Mouse (Mus musculus) liver, embryonic 15.5 days (tissue): ENCODE data around the gene Mrfap1. TPM values are rescaled to one million over a fixed set of nuclear protein-coding genes. Genes with fewer than 3 reads are reported as not detected.

Experiments
- ATAC-seq: fragments of 200-750 bp; cut with Nextera tagmentation; 2 replicates; pipeline ENCODE4 v1.8.0; 2017; ENCODE audit warnings: moderate number of reproducible peaks, mild to moderate bottlenecking, moderate library complexity; ENCODE audit not compliant: insufficient read depth
- H3K27ac ChIP-seq: fragments of 300-500 bp; sonication (generic); replicated peaks from 2 replicates; pipeline ENCODE4 v1.5.1; 2015; ENCODE audit warnings: mild to moderate bottlenecking, inconsistent platforms
- H3K27me3 ChIP-seq: fragments of 300-500 bp; sonication (generic); 2 replicates; pipeline ENCODE4 v1.6.1; 2015; ENCODE audit warnings: mild to moderate bottlenecking, inconsistent platforms
- H3K36me3 ChIP-seq: fragments of 300-500 bp; sonication (generic); replicated peaks from 2 replicates; pipeline ENCODE4 v1.6.1; 2015; ENCODE audit warnings: moderate library complexity, mild to moderate bottlenecking, inconsistent platforms
- H3K4me1 ChIP-seq: fragments of 300-500 bp; sonication (generic); replicated peaks from 2 replicates; pipeline ENCODE4 v1.6.1; 2015; ENCODE audit warnings: inconsistent platforms
- H3K4me2 ChIP-seq: fragments of 300-500 bp; sonication (generic); 2 replicates; pipeline ENCODE4 v1.6.1; 2015; ENCODE audit warnings: moderate library complexity, mild to moderate bottlenecking, inconsistent platforms
- H3K4me3 ChIP-seq: fragments of 300-500 bp; sonication (generic); replicated peaks from 2 replicates; pipeline ENCODE4 v1.5.1; 2015; ENCODE audit warnings: mild to moderate bottlenecking, inconsistent platforms
- H3K9ac ChIP-seq: fragments of 300-500 bp; sonication (generic); 2 replicates; pipeline ENCODE4 v1.6.1; 2015; ENCODE audit warnings: moderate library complexity, mild to moderate bottlenecking, inconsistent platforms
- H3K9me3 ChIP-seq: fragments of 300-500 bp; sonication (generic); replicated peaks from 2 replicates; pipeline ENCODE4 v1.6.1; 2016; ENCODE audit warnings: inconsistent platforms
- WGBS: fragments of 180-500 bp; shearing (Covaris S2); methylation state at CpG from one replicate; pipeline ENCODE4 v1.1.7; 2015; ENCODE audit warnings: mixed read lengths; ENCODE audit not compliant: insufficient replicate concordance; 5-methylcytosine and 5-hydroxymethylcytosine counted together
- polyA plus RNA-seq: library from polyadenylated mRNA; unstranded; fragments of >200 nt; fragmentation: Nextera tagmentation; extraction: Ambion mirVana; gene quantifications from 2 replicates; pipeline ENCODE4 v1.2.1, GENCODE M21; 2015

Gene Mrfap1
- polyA plus RNA-seq, 1 experiment from 2014 or later, result 145 TPM

- Histone ChIP-seq H3K36me3 (no peaks in the 10 kb centered on the region), H3K4me2 (no peak overlapping the region), H3K9me3 (no peaks in the 10 kb centered on the region), H3K4me1 (no peaks in the 10 kb centered on the region), H3K27me3 (no peaks in the 10 kb centered on the region), H3K27ac (no peak overlapping the region), H3K4me3 (no peak overlapping the region), H3K9ac (no peak overlapping the region)
- no peak for ATAC-seq
- 75% methylated on average over 5 of the region's 5 CpGs for WGBS
Observed at GRCm38 (mm10) chr5:36786052-36786451, 10.5 kb downstream of the Mrfap1 start.

- H3K27ac ChIP-seq, result no peak overlapping the region
- no peak for ATAC-seq
- no peak overlapping the region for H3K9ac ChIP-seq
- H3K36me3 ChIP-seq, result no peaks in the 10 kb centered on the region
- whole genome bisulfite sequencing, result 64% methylated on average over 2 of the region's 2 CpGs
- 0 out of 2 replicates have a peak, but pooled peaks cover 5% of the 10 kb centered on the region for H3K9me3 ChIP-seq
- no peaks in the 10 kb centered on the region for H3K27me3 ChIP-seq
- no peak overlapping the region for H3K4me3 ChIP-seq
- H3K4me2 ChIP-seq, result no peak overlapping the region
- H3K4me1 ChIP-seq, result no peaks in the 10 kb centered on the region
Observed at GRCm38 (mm10) chr5:36779512-36779911, 17.1 kb downstream of the Mrfap1 start.

GRCm38 (mm10) chr5:36778901-36779300 lies 17.7 kb downstream of the Mrfap1 start:
- ATAC-seq, result no peak
- H3K4me2 ChIP-seq, result no peak overlapping the region
- H3K4me3 ChIP-seq, result no peak overlapping the region
- no peak overlapping the region for H3K27ac ChIP-seq
- no peaks in the 10 kb centered on the region for H3K27me3 ChIP-seq
- H3K4me1 ChIP-seq, result no peaks in the 10 kb centered on the region
- 82% methylated on average over 1 of the region's 2 CpGs for WGBS
- H3K9me3 ChIP-seq, result 0 out of 2 replicates have a peak, but pooled peaks cover 5% of the 10 kb centered on the region
- H3K36me3 ChIP-seq, result no peaks in the 10 kb centered on the region
- H3K9ac ChIP-seq, result no peak overlapping the region

- no peak for ATAC-seq
- no peak overlapping the region for H3K4me3 ChIP-seq
- no peak overlapping the region for H3K4me2 ChIP-seq
- 10% methylated on average over 2 of the region's 2 CpGs for WGBS
- H3K4me1 ChIP-seq, result no peaks in the 10 kb centered on the region
- H3K9me3 ChIP-seq, result 0 out of 2 replicates have a peak, but pooled peaks cover 5% of the 10 kb centered on the region
- H3K9ac ChIP-seq, result no peak overlapping the region
- no peaks in the 10 kb centered on the region for H3K36me3 ChIP-seq
- no peak overlapping the region for H3K27ac ChIP-seq
- no peaks in the 10 kb centered on the region for H3K27me3 ChIP-seq
Observed at GRCm38 (mm10) chr5:36777186-36777585, 19.4 kb downstream of the Mrfap1 start.

GRCm38 (mm10) chr5:36776021-36776575 lies 20.5 kb downstream of the Mrfap1 start:
- no peak for ATAC-seq
- Histone ChIP-seq H3K9ac (no peak overlapping the region), H3K4me3 (no peak overlapping the region), H3K9me3 (0 out of 2 replicates have a peak, but pooled peaks cover 5% of the 10 kb centered on the region), H3K36me3 (no peaks in the 10 kb centered on the region), H3K27ac (no peak overlapping the region), H3K27me3 (no peaks in the 10 kb centered on the region), H3K4me2 (no peak overlapping the region), H3K4me1 (no peaks in the 10 kb centered on the region)
- 39% methylated on average over 9 of the region's 9 CpGs for WGBS

GRCm38 (mm10) chr5:36775317-36775716 lies 21.3 kb downstream of the Mrfap1 start:
- no peaks in the 10 kb centered on the region for H3K27me3 ChIP-seq
- H3K4me3 ChIP-seq, result no peak overlapping the region
- WGBS, result 73% methylated on average over 2 of the region's 2 CpGs
- no peak overlapping the region for H3K4me2 ChIP-seq
- no peaks in the 10 kb centered on the region for H3K36me3 ChIP-seq
- H3K9me3 ChIP-seq, result 0 out of 2 replicates have a peak, but pooled peaks cover 2% of the 10 kb centered on the region
- H3K4me1 ChIP-seq, result no peaks in the 10 kb centered on the region
- H3K27ac ChIP-seq, result no peak overlapping the region
- H3K9ac ChIP-seq, result no peak overlapping the region
- ATAC-seq, result no peak

- Histone ChIP-seq H3K27ac (no peak overlapping the region), H3K36me3 (no peaks in the 10 kb centered on the region), H3K9ac (no peak overlapping the region), H3K27me3 (no peaks in the 10 kb centered on the region), H3K4me1 (no peaks in the 10 kb centered on the region), H3K4me3 (no peak overlapping the region), H3K4me2 (no peak overlapping the region), H3K9me3 (no peaks in the 10 kb centered on the region)
- WGBS, result 68% methylated on average over 5 of the region's 5 CpGs
- no peak for ATAC-seq
Observed at GRCm38 (mm10) chr5:36772586-36772985, 24.0 kb downstream of the Mrfap1 start.

GRCm38 (mm10) chr5:36769603-36770002 lies 27.0 kb downstream of the Mrfap1 start:
- ATAC-seq, result no peak
- Histone ChIP-seq H3K36me3 (no peaks in the 10 kb centered on the region), H3K27ac (no peak overlapping the region), H3K4me2 (no peak overlapping the region), H3K9me3 (no peaks in the 10 kb centered on the region), H3K4me1 (no peaks in the 10 kb centered on the region), H3K9ac (no peak overlapping the region), H3K4me3 (no peak overlapping the region), H3K27me3 (no peaks in the 10 kb centered on the region)
- WGBS, result 32% methylated on average over 3 of the region's 3 CpGs

- 16% methylated on average over 10 of the region's 10 CpGs for WGBS
- no peaks in the 10 kb centered on the region for H3K36me3 ChIP-seq
- no peak overlapping the region for H3K9ac ChIP-seq
- H3K4me2 ChIP-seq, result no peak overlapping the region
- ATAC-seq, result no peak
- H3K4me1 ChIP-seq, result no peaks in the 10 kb centered on the region; the same call in 1 of the 2 replicates
- H3K27ac ChIP-seq, result no peak overlapping the region
- no peaks in the 10 kb centered on the region for H3K9me3 ChIP-seq
- H3K4me3 ChIP-seq, result no peak overlapping the region
- H3K27me3 ChIP-seq, result no peaks in the 10 kb centered on the region
Observed at GRCm38 (mm10) chr5:36766958-36767703, 29.4 kb downstream of the Mrfap1 start.

GRCm38 (mm10) chr5:36759848-36760247 lies 36.7 kb downstream of the Mrfap1 start:
- ATAC-seq, result no peak

GRCm38 (mm10) chr5:36757033-36757432 lies 39.5 kb downstream of the Mrfap1 start:
- H3K9me3 ChIP-seq, result no peaks in the 10 kb centered on the region
- H3K27me3 ChIP-seq, result peaks cover 16% of the 10 kb centered on the region; the same call in 1 of the 2 replicates
- WGBS, result 66% methylated on average over 5 of the region's 5 CpGs
- no peak overlapping the region for H3K4me3 ChIP-seq
- no peaks in the 10 kb centered on the region for H3K36me3 ChIP-seq
- H3K27ac ChIP-seq, result no peak overlapping the region
- H3K9ac ChIP-seq, result no peak overlapping the region
- H3K4me1 ChIP-seq, result no peaks in the 10 kb centered on the region
- no peak for ATAC-seq
- H3K4me2 ChIP-seq, result no peak overlapping the region

More at GRCm38 (mm10) chr5:36759848-36760247, 36.7 kb downstream of the Mrfap1 start:
- Histone ChIP-seq H3K4me2 (no peak overlapping the region), H3K27ac (no peak overlapping the region), H3K9me3 (no peaks in the 10 kb centered on the region), H3K9ac (no peak overlapping the region), H3K36me3 (no peaks in the 10 kb centered on the region), H3K27me3 (peaks cover 3% of the 10 kb centered on the region; the same call in 1 of the 2 replicates), H3K4me3 (no peak overlapping the region), H3K4me1 (no peaks in the 10 kb centered on the region; the same call in 1 of the 2 replicates)
- 64% methylated on average over 4 of the region's 4 CpGs for WGBS
